Mouse (Mus musculus): ENCODE results near the gene Il2ra. TPM values are rescaled to one million over a fixed set of nuclear protein-coding genes. Genes with fewer than 3 reads are reported as not detected.
"Not testable (repeated sequence)": the region's sequence is repeated elsewhere in the genome, so short reads cannot be mapped to it uniquely, and the experiment has no call there.

The Il2ra gene
- polyA plus RNA-seq (2015; fragmentation: Nextera tagmentation; extraction: Ambion mirVana): 0.03 and 0.06 TPM in 2 replicates

GRCm38 (mm10) chr2:11642451-11642941, at the start of gene Il2ra:
Gene Il2ra (plus strand): TSS chr2:11642807.
- no peak within 1 kb of the TSS for H3K27ac ChIP-seq
- H3K9ac ChIP-seq: no peak within 1 kb of the TSS
- ATAC-seq: no peak
- H3K4me1 ChIP-seq (replicated peaks): no peaks in the 10 kb centered on the region
- no peak within 1 kb of the TSS for H3K4me3 ChIP-seq (replicated peaks)
- no peaks in the 10 kb centered on the region for H3K36me3 ChIP-seq
- H3K4me2 ChIP-seq (replicated peaks): no peak within 1 kb of the TSS
- H3K9me3 ChIP-seq: no peaks in the 10 kb centered on the region
- H3K27me3 ChIP-seq (replicated peaks): no peaks in the 10 kb centered on the region
- WGBS: 88% methylated on average over 3 of the region's 3 CpGs

- ATAC-seq: no peak
- H3K27ac ChIP-seq: no peak overlapping the region
Observed at GRCm38 (mm10) chr2:11596690-11597089, 45.9 kb upstream of the Il2ra start.

GRCm38 (mm10) chr2:11597906-11598305, 44.7 kb upstream of the Il2ra start:
- Histone ChIP-seq H3K9ac (no peak overlapping the region), H3K4me2 (replicated peaks) (no peak overlapping the region), H3K4me1 (replicated peaks) (peaks cover 6% of the 10 kb centered on the region; the same call in 1 of the 2 replicates), H3K9me3 (no peaks in the 10 kb centered on the region), H3K27ac (no peak overlapping the region), H3K27me3 (replicated peaks) (no peaks in the 10 kb centered on the region), H3K36me3 (peaks cover 31% of the 10 kb centered on the region), H3K4me3 (replicated peaks) (no peak overlapping the region)
- WGBS: 97% methylated on average over 7 of the region's 7 CpGs
- no peak for ATAC-seq

More at GRCm38 (mm10) chr2:11596690-11597089, 45.9 kb upstream of the Il2ra start:
- Histone ChIP-seq H3K9ac (no peak overlapping the region), H3K4me1 (replicated peaks) (peaks cover 3% of the 10 kb centered on the region; the same call in 1 of the 2 replicates), H3K9me3 (no peaks in the 10 kb centered on the region), H3K4me2 (replicated peaks) (no peak overlapping the region), H3K36me3 (peaks cover 31% of the 10 kb centered on the region), H3K4me3 (replicated peaks) (no peak overlapping the region), H3K27me3 (replicated peaks) (no peaks in the 10 kb centered on the region)
- WGBS: 85% methylated on average over 2 of the region's 2 CpGs

- H3K27ac ChIP-seq: no peak overlapping the region
- no peak for ATAC-seq
- H3K4me1 ChIP-seq (replicated peaks): peaks cover 6% of the 10 kb centered on the region; the same call in 1 of the 2 replicates
- WGBS: 76% methylated on average over 6 of the region's 6 CpGs
- peaks cover 13% of the 10 kb centered on the region for H3K36me3 ChIP-seq
- H3K27me3 ChIP-seq (replicated peaks): no peaks in the 10 kb centered on the region
- peak overlapping the region; percentile 71 for H3K4me3 ChIP-seq (replicated peaks)
- peak overlapping the region; percentile 69 for H3K4me2 ChIP-seq (replicated peaks)
- peak overlapping the region; percentile 83; the same call in 1 of the 2 replicates for H3K9ac ChIP-seq
- no peaks in the 10 kb centered on the region for H3K9me3 ChIP-seq
Observed at GRCm38 (mm10) chr2:11601795-11602194, 40.8 kb upstream of the Il2ra start.

GRCm38 (mm10) chr2:11602506-11603489, 39.8 kb upstream of the Il2ra start:
- peak overlapping the region; percentile 58 for H3K27ac ChIP-seq
- WGBS: under 1% methylated on average over 78 of the region's 78 CpGs
- H3K4me2 ChIP-seq (replicated peaks): peak overlapping the region; percentile 69
- H3K4me1 ChIP-seq (replicated peaks): peaks cover 6% of the 10 kb centered on the region; the same call in 1 of the 2 replicates
- peak overlapping the region; percentile 71 for H3K4me3 ChIP-seq (replicated peaks)
- H3K9me3 ChIP-seq: no peaks in the 10 kb centered on the region
- peaks cover 7% of the 10 kb centered on the region; the same call in 1 of the 2 replicates for H3K36me3 ChIP-seq
- H3K27me3 ChIP-seq (replicated peaks): no peaks in the 10 kb centered on the region
- H3K9ac ChIP-seq: peak overlapping the region; percentile 83
- ATAC-seq: peak; percentile 99

- Histone ChIP-seq H3K27ac (peak within 1 kb of the TSS; percentile 58), H3K9ac (peak within 1 kb of the TSS; percentile 83), H3K36me3 (peaks cover 4% of the 10 kb centered on the region; the same call in 1 of the 2 replicates), H3K4me2 (replicated peaks) (peak within 1 kb of the TSS; percentile 69; the same call in 1 of the 2 replicates), H3K4me3 (replicated peaks) (peak within 1 kb of the TSS; percentile 71), H3K4me1 (replicated peaks) (peaks cover 6% of the 10 kb centered on the region; the same call in 1 of the 2 replicates), H3K27me3 (replicated peaks) (no peaks in the 10 kb centered on the region), H3K9me3 (no peaks in the 10 kb centered on the region)
- WGBS: 82% methylated on average over 5 of the region's 5 CpGs
- no peak for ATAC-seq
Observed at GRCm38 (mm10) chr2:11604053-11604452, 38.6 kb upstream of the Il2ra start, which contains the start of gene Rbm17. Gene Rbm17 (minus strand): TSS chr2:11604153.

GRCm38 (mm10) chr2:11604911-11605310, 37.7 kb upstream of the Il2ra start:
- no peak overlapping the region for H3K4me2 ChIP-seq (replicated peaks)
- no peaks in the 10 kb centered on the region for H3K9me3 ChIP-seq
- H3K4me1 ChIP-seq (replicated peaks): peaks cover 6% of the 10 kb centered on the region; the same call in 1 of the 2 replicates
- no peak overlapping the region for H3K27ac ChIP-seq
- ATAC-seq: no peak
- H3K9ac ChIP-seq: no peak overlapping the region
- no peaks in the 10 kb centered on the region for H3K27me3 ChIP-seq (replicated peaks)
- peaks cover 4% of the 10 kb centered on the region; the same call in 1 of the 2 replicates for H3K36me3 ChIP-seq
- no peak overlapping the region for H3K4me3 ChIP-seq (replicated peaks)

- not testable (repeated sequence) for H3K4me3 ChIP-seq (replicated peaks); H3K27ac ChIP-seq; H3K9ac ChIP-seq; H3K4me1 ChIP-seq (replicated peaks); H3K4me2 ChIP-seq (replicated peaks); ATAC-seq; H3K9me3 ChIP-seq; H3K27me3 ChIP-seq (replicated peaks); H3K36me3 ChIP-seq
- 72% methylated on average over 4 of the region's 4 CpGs for whole genome bisulfite sequencing
Observed at GRCm38 (mm10) chr2:11606718-11607117, 35.9 kb upstream of the Il2ra start.

GRCm38 (mm10) chr2:11612939-11613338, 29.7 kb upstream of the Il2ra start:
- not testable (repeated sequence) for ATAC-seq; H3K36me3 ChIP-seq; H3K27me3 ChIP-seq (replicated peaks); H3K4me3 ChIP-seq (replicated peaks); H3K4me2 ChIP-seq (replicated peaks); H3K4me1 ChIP-seq (replicated peaks); H3K9ac ChIP-seq; H3K27ac ChIP-seq; H3K9me3 ChIP-seq
- WGBS: 90% methylated on average over 6 of the region's 6 CpGs

- H3K9me3 ChIP-seq: no peaks in the 10 kb centered on the region
- H3K27ac ChIP-seq: no peak overlapping the region
- H3K4me2 ChIP-seq (replicated peaks): no peak overlapping the region
- 88% methylated on average over 9 of the region's 9 CpGs for WGBS
- H3K4me1 ChIP-seq (replicated peaks): no peaks in the 10 kb centered on the region
- no peak overlapping the region for H3K4me3 ChIP-seq (replicated peaks)
- no peaks in the 10 kb centered on the region for H3K27me3 ChIP-seq (replicated peaks)
- ATAC-seq: no peak
- H3K36me3 ChIP-seq: no peaks in the 10 kb centered on the region
- H3K9ac ChIP-seq: no peak overlapping the region
Observed at GRCm38 (mm10) chr2:11616846-11617245, 25.8 kb upstream of the Il2ra start.

GRCm38 (mm10) chr2:11619598-11619997, 23.0 kb upstream of the Il2ra start:
- H3K9ac ChIP-seq: no peak overlapping the region
- no peak overlapping the region for H3K4me3 ChIP-seq (replicated peaks)
- H3K36me3 ChIP-seq: no peaks in the 10 kb centered on the region
- no peaks in the 10 kb centered on the region for H3K9me3 ChIP-seq
- no peaks in the 10 kb centered on the region for H3K4me1 ChIP-seq (replicated peaks)
- 80% methylated on average over 2 of the region's 2 CpGs for WGBS
- no peaks in the 10 kb centered on the region for H3K27me3 ChIP-seq (replicated peaks)
- no peak overlapping the region for H3K27ac ChIP-seq
- no peak for ATAC-seq
- no peak overlapping the region for H3K4me2 ChIP-seq (replicated peaks)

- Histone ChIP-seq H3K4me2 (replicated peaks) (no peak overlapping the region), H3K4me1 (replicated peaks) (no peaks in the 10 kb centered on the region), H3K27ac (no peak overlapping the region), H3K4me3 (replicated peaks) (no peak overlapping the region), H3K27me3 (replicated peaks) (no peaks in the 10 kb centered on the region), H3K9me3 (no peaks in the 10 kb centered on the region), H3K9ac (no peak overlapping the region), H3K36me3 (no peaks in the 10 kb centered on the region)
- ATAC-seq: no peak
- 83% methylated on average over 8 of the region's 8 CpGs for WGBS
Observed at GRCm38 (mm10) chr2:11623173-11623572, 19.4 kb upstream of the Il2ra start.

Measured in intestine, embryonic 15.5 days (tissue).